Mouse (Mus musculus): ENCODE data around the gene Nrcam. TPM values are rescaled to one million over a fixed set of nuclear protein-coding genes. Genes with fewer than 3 reads are reported as not detected.
"Not testable (repeated sequence)": the region's sequence is repeated elsewhere in the genome, so short reads cannot be mapped to it uniquely, and the experiment has no call there.

The Nrcam gene
- 134 and 146 TPM in 2 replicates for polyA plus RNA-seq (2015; fragmentation: Nextera tagmentation; extraction: Ambion mirVana)

- WGBS: 2% methylated on average over 74 of the region's 74 CpGs
- Histone ChIP-seq H3K4me2 (replicated peaks) (peak within 1 kb of the TSS; percentile 71), H3K9ac (replicated peaks) (peak within 1 kb of the TSS; percentile 94), H3K36me3 (no peaks in the 10 kb centered on the region), H3K9me3 (no peaks in the 10 kb centered on the region), H3K27me3 (no peaks in the 10 kb centered on the region), H3K4me1 (replicated peaks) (peaks cover 34% of the 10 kb centered on the region), H3K27ac (peak within 1 kb of the TSS; percentile 97), H3K4me3 (replicated peaks) (peak within 1 kb of the TSS; percentile 83)
- peak; percentile 73 for ATAC-seq
These were observed at the start of gene Nrcam for GRCm38 (mm10) chr12:44328381-44329315. TSS of gene Nrcam (plus strand) at chr12:44328885.

GRCm38 (mm10) chr12:44280147-44280546 lies 48.5 kb upstream of the Nrcam start:
- H3K27ac ChIP-seq; H3K4me1 ChIP-seq (replicated peaks); H3K4me3 ChIP-seq (replicated peaks); H3K27me3 ChIP-seq; ATAC-seq; H3K4me2 ChIP-seq (replicated peaks); H3K9ac ChIP-seq (replicated peaks); H3K9me3 ChIP-seq; H3K36me3 ChIP-seq: not testable (repeated sequence)
- WGBS: 80% methylated on average over 2 of the region's 2 CpGs

DNA sequence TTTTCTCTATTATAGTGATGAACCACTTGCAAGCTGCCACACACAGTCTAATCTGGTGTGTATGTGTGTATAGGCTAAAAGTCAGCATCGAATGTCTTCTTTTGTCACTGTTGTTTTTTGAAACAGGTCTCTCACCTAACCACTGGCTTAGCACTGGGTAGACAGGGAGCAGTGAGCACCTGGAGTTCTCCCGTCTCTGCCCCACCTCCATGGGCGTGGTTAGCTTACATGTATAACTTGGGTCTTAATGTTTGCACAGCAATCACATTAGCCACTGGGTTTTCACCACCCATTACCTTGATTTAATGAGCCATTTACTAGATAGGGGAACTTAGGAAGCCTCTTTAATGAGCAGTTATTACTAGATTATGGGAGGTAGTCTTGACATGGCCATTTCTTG lies 47.2 kb upstream of the Nrcam start:
- Histone ChIP-seq H3K27ac (no peak overlapping the region), H3K27me3 (no peaks in the 10 kb centered on the region), H3K9ac (replicated peaks) (no peak overlapping the region), H3K4me3 (replicated peaks) (no peak overlapping the region), H3K4me2 (replicated peaks) (no peak overlapping the region), H3K36me3 (peaks cover 13% of the 10 kb centered on the region), H3K9me3 (no peaks in the 10 kb centered on the region), H3K4me1 (replicated peaks) (no peaks in the 10 kb centered on the region)
- WGBS: 96% methylated on average over 3 of the region's 3 CpGs
- ATAC-seq: no peak

DNA sequence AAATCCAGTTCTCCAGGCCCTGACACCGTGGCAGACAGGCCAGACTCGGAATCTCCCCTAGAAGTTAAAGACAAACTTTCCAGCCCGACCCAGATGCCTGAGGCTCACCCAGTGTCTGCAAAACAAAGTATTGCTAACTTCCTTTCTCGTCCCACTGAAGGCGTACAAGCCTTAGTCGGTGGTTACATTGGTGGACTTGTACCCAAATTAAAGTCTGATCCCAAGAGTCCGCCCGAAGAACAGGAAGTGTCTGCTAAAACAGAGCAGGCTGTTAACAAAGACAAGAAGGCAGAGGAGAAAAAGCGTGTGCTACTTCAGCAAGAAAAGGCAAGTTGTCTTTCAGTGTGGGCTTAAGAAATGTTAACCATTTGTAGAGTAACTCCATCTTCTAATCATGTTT lies 45.3 kb upstream of the Nrcam start:
- H3K9ac ChIP-seq (replicated peaks): no peak overlapping the region
- WGBS: 88% methylated on average over 9 of the region's 9 CpGs
- no peak overlapping the region for H3K4me3 ChIP-seq (replicated peaks)
- no peak overlapping the region for H3K4me2 ChIP-seq (replicated peaks)
- ATAC-seq: no peak
- no peaks in the 10 kb centered on the region for H3K4me1 ChIP-seq (replicated peaks)
- H3K9me3 ChIP-seq: no peaks in the 10 kb centered on the region
- H3K36me3 ChIP-seq: peaks cover 20% of the 10 kb centered on the region
- H3K27me3 ChIP-seq: no peaks in the 10 kb centered on the region
- H3K27ac ChIP-seq: no peak overlapping the region

DNA sequence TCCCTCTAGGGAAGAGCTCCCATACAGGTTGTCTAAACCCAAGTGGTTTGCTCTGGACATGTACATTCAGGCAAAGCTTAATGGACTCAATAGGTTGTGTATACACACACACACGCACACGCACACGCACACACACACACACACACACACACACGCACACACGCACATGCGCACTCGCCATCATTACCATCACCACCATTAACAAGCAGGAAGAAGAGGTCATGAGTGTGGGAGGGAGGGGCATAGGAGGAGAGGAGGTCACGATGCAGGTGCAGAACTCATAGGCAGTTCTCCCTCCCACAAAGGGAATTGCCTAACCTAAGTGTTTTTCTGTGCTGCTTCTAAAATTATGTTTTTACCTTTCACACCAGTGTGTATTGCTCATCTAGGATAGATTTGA lies 41.7 kb upstream of the Nrcam start:
- Histone ChIP-seq H3K27ac (no peak overlapping the region), H3K4me3 (replicated peaks) (no peak overlapping the region), H3K4me2 (replicated peaks) (no peak overlapping the region), H3K36me3 (peaks cover 31% of the 10 kb centered on the region), H3K27me3 (no peaks in the 10 kb centered on the region), H3K4me1 (replicated peaks) (no peaks in the 10 kb centered on the region), H3K9ac (replicated peaks) (no peak overlapping the region), H3K9me3 (no peaks in the 10 kb centered on the region)
- no peak for ATAC-seq
- WGBS: 93% methylated on average over 8 of the region's 8 CpGs

GRCm38 (mm10) chr12:44292281-44292680 lies 36.4 kb upstream of the Nrcam start:
- Histone ChIP-seq H3K4me3 (replicated peaks) (no peak overlapping the region), H3K4me2 (replicated peaks) (no peak overlapping the region), H3K9me3 (no peaks in the 10 kb centered on the region), H3K36me3 (peaks cover 18% of the 10 kb centered on the region), H3K27me3 (no peaks in the 10 kb centered on the region), H3K27ac (no peak overlapping the region), H3K9ac (replicated peaks) (no peak overlapping the region), H3K4me1 (replicated peaks) (no peaks in the 10 kb centered on the region)
- ATAC-seq: no peak

DNA sequence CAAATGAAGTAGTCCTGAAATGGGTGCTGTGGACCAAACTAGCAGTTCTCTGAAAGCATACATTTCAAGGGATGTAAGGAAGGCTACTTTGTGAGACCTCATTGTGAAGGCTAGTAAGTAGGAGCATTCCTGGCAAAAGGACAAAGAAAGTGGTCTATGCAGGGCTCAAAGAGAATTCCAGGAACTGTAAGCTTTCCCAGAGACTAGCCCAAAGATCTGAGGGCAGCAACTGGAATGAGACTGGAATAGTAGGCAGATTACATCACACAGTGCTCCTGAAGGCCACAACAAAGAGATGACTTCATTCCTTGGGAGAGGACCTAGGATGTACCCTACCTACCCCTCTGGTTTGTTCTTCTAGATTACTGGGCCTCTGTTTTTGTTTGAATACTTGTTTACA lies 27.9 kb upstream of the Nrcam start:
- peaks cover 30% of the 10 kb centered on the region for H3K36me3 ChIP-seq
- H3K9ac ChIP-seq (replicated peaks): no peak overlapping the region
- no peaks in the 10 kb centered on the region for H3K9me3 ChIP-seq
- H3K27me3 ChIP-seq: no peaks in the 10 kb centered on the region
- H3K27ac ChIP-seq: no peak overlapping the region
- H3K4me1 ChIP-seq (replicated peaks): no peaks in the 10 kb centered on the region
- H3K4me2 ChIP-seq (replicated peaks): no peak overlapping the region
- ATAC-seq: no peak
- H3K4me3 ChIP-seq (replicated peaks): no peak overlapping the region

DNA sequence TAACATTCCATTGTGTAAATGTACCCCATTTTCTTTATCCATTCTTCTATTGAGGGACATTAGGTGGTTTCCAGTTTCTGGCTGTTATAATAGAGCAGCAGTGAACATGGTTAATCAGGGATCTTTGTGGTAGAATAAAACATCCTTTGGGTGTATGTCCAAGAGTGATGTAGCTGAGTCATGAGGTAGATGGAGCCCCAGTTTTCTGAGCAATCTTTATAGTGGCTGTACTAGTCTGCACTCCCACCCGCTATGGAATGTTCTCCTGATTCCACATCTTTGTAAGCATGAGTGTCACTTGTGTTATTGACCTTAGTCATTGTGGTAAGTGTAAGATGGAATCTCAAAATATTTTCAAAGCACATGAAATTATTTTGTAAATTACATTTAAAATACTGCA lies 24.7 kb upstream of the Nrcam start:
- no peaks in the 10 kb centered on the region for H3K4me1 ChIP-seq (replicated peaks)
- H3K4me3 ChIP-seq (replicated peaks): no peak overlapping the region
- peaks cover 39% of the 10 kb centered on the region for H3K36me3 ChIP-seq
- H3K27me3 ChIP-seq: no peaks in the 10 kb centered on the region
- no peak for ATAC-seq
- WGBS: 98% methylated on average over 1 of the region's 1 CpGs
- no peak overlapping the region for H3K4me2 ChIP-seq (replicated peaks)
- no peaks in the 10 kb centered on the region for H3K9me3 ChIP-seq
- H3K27ac ChIP-seq: no peak overlapping the region
- no peak overlapping the region for H3K9ac ChIP-seq (replicated peaks)

DNA sequence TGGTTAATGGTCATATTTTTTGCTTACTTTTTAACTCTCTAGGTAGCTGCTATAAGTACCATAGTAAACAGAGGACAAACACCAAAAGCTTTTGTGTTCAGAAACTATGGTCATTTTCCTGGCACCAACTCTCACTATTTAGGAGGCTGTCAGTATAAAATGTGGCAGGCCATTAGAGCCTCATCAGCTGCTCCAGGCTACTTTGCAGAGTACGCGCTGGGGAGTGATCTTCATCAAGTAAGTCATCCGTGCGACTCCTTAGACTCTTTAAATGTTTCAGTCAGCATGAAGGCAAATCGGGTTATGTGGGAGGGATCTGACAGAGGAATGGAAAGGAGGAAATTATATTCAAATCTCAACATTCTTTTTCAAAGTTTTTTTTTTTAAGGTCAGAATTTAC lies 23.8 kb upstream of the Nrcam start:
- 85% methylated on average over 5 of the region's 5 CpGs for WGBS
- H3K36me3 ChIP-seq: peaks cover 40% of the 10 kb centered on the region
- H3K9me3 ChIP-seq: no peaks in the 10 kb centered on the region
- no peak overlapping the region for H3K4me2 ChIP-seq (replicated peaks)
- H3K27me3 ChIP-seq: no peaks in the 10 kb centered on the region
- no peak overlapping the region for H3K27ac ChIP-seq
- H3K9ac ChIP-seq (replicated peaks): no peak overlapping the region
- no peak overlapping the region for H3K4me3 ChIP-seq (replicated peaks)
- no peak for ATAC-seq
- no peaks in the 10 kb centered on the region for H3K4me1 ChIP-seq (replicated peaks)

DNA sequence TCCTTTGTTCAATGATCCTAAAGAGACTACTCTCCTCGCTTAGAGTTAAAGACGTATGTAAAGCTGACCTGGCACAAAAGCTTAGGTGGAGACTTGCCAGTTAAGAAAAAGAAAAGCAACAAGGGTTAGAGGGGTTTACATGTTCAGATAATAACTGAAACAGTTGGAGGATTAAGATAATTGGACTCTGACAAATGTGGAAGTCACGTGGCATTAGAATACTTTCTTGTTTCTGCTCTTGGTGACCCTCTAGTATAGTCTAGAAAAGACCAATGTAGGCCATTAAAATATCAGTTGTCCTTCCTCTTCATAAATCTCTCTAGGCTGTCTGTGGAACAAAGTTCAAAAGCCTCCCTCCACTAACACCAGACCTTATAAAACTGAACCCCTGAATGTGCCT lies 20.5 kb upstream of the Nrcam start:
- H3K27ac ChIP-seq: no peak overlapping the region
- no peaks in the 10 kb centered on the region for H3K4me1 ChIP-seq (replicated peaks)
- H3K9me3 ChIP-seq: no peaks in the 10 kb centered on the region
- H3K36me3 ChIP-seq: peaks cover 26% of the 10 kb centered on the region
- H3K4me3 ChIP-seq (replicated peaks): no peak overlapping the region
- no peak for ATAC-seq
- H3K4me2 ChIP-seq (replicated peaks): no peak overlapping the region
- no peaks in the 10 kb centered on the region for H3K27me3 ChIP-seq
- WGBS: 90% methylated on average over 3 of the region's 3 CpGs
- H3K9ac ChIP-seq (replicated peaks): no peak overlapping the region

DNA sequence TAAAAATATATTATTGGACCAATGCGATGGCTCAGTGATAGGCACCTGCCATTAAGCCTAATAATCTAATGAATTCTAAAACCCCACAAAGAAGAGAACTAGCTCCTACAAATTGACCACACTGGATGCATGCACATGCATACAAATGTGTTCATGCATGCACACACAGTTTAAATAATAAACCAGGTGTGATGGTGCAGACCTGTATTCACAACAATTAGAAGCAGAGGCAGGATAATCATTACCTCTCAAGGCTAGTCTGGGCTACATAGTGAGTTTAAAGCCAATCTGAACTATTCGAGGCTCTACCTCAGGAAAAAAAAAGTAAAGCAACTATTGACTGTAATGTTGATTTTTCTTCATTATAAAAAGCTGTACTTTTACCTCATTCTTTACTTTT lies 13.5 kb upstream of the Nrcam start:
- 87% methylated on average over 2 of the region's 2 CpGs for WGBS
- Histone ChIP-seq H3K9ac (replicated peaks) (no peak overlapping the region), H3K36me3 (peaks cover 14% of the 10 kb centered on the region), H3K4me3 (replicated peaks) (no peak overlapping the region), H3K9me3 (no peaks in the 10 kb centered on the region), H3K27ac (no peak overlapping the region), H3K4me1 (replicated peaks) (no peaks in the 10 kb centered on the region), H3K4me2 (replicated peaks) (no peak overlapping the region), H3K27me3 (no peaks in the 10 kb centered on the region)
- no peak for ATAC-seq

GRCm38 (mm10) chr12:44325091-44325490 lies 3.6 kb upstream of the Nrcam start:
- no peaks in the 10 kb centered on the region for H3K36me3 ChIP-seq
- H3K27me3 ChIP-seq: no peaks in the 10 kb centered on the region
- no peak overlapping the region for H3K9ac ChIP-seq (replicated peaks)
- ATAC-seq: no peak
- no peaks in the 10 kb centered on the region for H3K9me3 ChIP-seq
- no peak overlapping the region for H3K4me2 ChIP-seq (replicated peaks)
- 0 out of 2 replicates have a peak, but pooled peaks cover 3% of the 10 kb centered on the region for H3K4me1 ChIP-seq (replicated peaks)
- H3K27ac ChIP-seq: no peak overlapping the region
- H3K4me3 ChIP-seq (replicated peaks): no peak overlapping the region

DNA sequence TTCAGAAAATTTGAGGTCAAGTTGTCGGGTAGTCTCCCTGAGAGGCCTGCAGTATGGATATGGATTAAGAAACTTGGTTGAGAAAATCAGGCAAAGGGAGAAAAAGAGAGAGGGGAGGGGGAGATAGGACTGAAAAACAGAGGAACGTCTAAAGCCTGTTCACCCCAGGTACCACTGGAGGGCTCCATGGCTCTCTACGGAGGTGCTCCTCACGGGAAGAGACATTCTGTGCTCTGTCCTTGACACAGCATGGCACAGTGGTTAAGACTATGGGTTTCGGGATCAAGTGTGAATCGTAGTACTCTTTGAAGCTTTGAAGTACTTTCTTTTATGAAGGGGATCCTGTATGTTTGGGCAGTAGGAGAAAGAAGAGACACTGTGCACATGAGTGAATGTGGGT lies 1.2 kb upstream of the Nrcam start:
- Histone ChIP-seq H3K9me3 (no peaks in the 10 kb centered on the region), H3K4me1 (replicated peaks) (peaks cover 24% of the 10 kb centered on the region), H3K4me2 (replicated peaks) (no peak overlapping the region), H3K27me3 (no peaks in the 10 kb centered on the region), H3K36me3 (no peaks in the 10 kb centered on the region), H3K27ac (no peak overlapping the region), H3K9ac (replicated peaks) (no peak overlapping the region), H3K4me3 (replicated peaks) (no peak overlapping the region)
- no peak for ATAC-seq
- 31% methylated on average over 6 of the region's 6 CpGs for WGBS

All from midbrain, embryonic 13.5 days (tissue).